Mouse (Mus musculus) hindbrain, embryonic 12.5 days (tissue): ENCODE measurements around the gene Ank3. TPM values are rescaled to one million over a fixed set of nuclear protein-coding genes. Genes with fewer than 3 reads are reported as not detected.

ENCODE experiments used
- ATAC-seq: fragments of 200-750 bp; cut with Nextera tagmentation; 2 replicates; pipeline ENCODE4 v1.8.0; 2017; ENCODE audit warnings: moderate TSS enrichment; ENCODE audit not compliant: low FRiP score
- H3K27ac ChIP-seq: fragments of 300-500 bp; sonication (generic); 2 replicates; pipeline ENCODE4 v1.5.1; 2016; ENCODE audit warnings: mild to moderate bottlenecking
- H3K27me3 ChIP-seq: fragments of 300-500 bp; sonication (generic); 2 replicates; pipeline ENCODE4 v1.6.1; 2016; ENCODE audit warnings: mild to moderate bottlenecking
- H3K36me3 ChIP-seq: fragments of 300-500 bp; sonication (generic); 2 replicates; pipeline ENCODE4 v1.6.1; 2016; ENCODE audit warnings: mild to moderate bottlenecking
- H3K4me1 ChIP-seq: fragments of 300-500 bp; sonication (generic); 2 replicates; pipeline ENCODE4 v1.6.1; 2016
- H3K4me2 ChIP-seq: fragments of 300-500 bp; sonication (generic); replicated peaks from 2 replicates; pipeline ENCODE4 v1.6.1; 2016; ENCODE audit warnings: mild to moderate bottlenecking
- H3K4me3 ChIP-seq: fragments of 300-500 bp; sonication (generic); 2 replicates; pipeline ENCODE4 v1.5.1; 2016; ENCODE audit warnings: mild to moderate bottlenecking
- H3K9ac ChIP-seq: fragments of 300-500 bp; sonication (generic); 2 replicates; pipeline ENCODE4 v1.6.1; 2016; ENCODE audit warnings: mild to moderate bottlenecking, moderate library complexity
- H3K9me3 ChIP-seq: fragments of 300-500 bp; sonication (generic); replicated peaks from 2 replicates; pipeline ENCODE4 v1.6.1; 2016; ENCODE audit warnings: mild to moderate bottlenecking
- WGBS: fragments of 180-500 bp; shearing (Covaris S2); methylation state at CpG from one replicate; pipeline ENCODE4 v1.1.7; 2016; 5-methylcytosine and 5-hydroxymethylcytosine counted together
- polyA plus RNA-seq: library from polyadenylated mRNA; unstranded; fragments of >200 nt; fragmentation: Nextera tagmentation; extraction: Ambion mirVana; gene quantifications from 2 replicates; pipeline ENCODE4 v1.2.1, GENCODE M21; 2016

The Ank3 gene
- polyA plus RNA-seq, 1 experiment from 2014 or later = 91.0 TPM

DNA sequence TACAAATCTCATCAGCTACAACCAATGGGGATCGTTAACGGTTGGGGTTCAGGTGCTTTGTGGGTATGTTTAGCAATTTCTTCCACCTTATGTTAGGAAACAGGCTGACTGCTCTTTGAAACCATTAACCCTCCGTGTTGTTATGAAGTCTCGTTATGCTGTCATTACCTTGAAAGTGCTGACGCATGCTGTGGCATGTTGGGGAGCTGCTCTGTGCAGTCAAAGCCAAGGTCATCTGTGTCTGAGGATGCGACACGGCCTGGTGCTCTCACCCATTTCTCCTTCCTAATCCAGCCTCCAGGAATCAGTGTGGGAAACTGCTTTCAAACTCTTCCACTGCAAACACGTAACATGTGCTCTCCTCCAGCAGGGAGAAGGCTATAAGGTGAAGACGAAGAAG, 616.6 kb downstream of the Ank3 start:
- no peaks in the 10 kb centered on the region for H3K9me3 ChIP-seq
- no peaks in the 10 kb centered on the region for H3K27me3 ChIP-seq
- H3K4me3 ChIP-seq = no peak overlapping the region
- H3K36me3 ChIP-seq = peaks cover 51% of the 10 kb centered on the region
- H3K27ac ChIP-seq = no peak overlapping the region
- no peak overlapping the region for H3K4me2 ChIP-seq
- ATAC-seq = no peak
- 90% methylated on average over 9 of the region's 9 CpGs for WGBS
- no peaks in the 10 kb centered on the region for H3K4me1 ChIP-seq
- no peak overlapping the region for H3K9ac ChIP-seq

DNA sequence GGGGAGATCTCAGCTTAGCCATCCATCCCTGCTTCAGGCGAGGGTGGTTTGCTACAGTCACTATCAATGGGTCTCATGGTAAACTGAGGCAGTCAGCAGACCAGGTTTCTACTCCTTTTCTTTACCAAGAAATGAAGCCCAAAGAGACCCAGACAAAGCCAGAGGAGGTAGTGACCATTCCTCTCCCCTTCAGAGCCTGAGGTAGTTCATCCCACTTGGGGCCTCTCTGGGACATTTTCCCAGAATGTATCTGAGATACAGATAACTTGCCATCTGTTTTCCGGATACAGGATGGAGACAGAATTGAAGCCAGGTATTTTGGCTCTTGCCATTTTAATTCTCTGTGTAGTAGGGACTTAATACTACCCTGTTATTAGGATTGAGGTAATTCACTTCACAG, 620.1 kb downstream of the Ank3 start:
- Histone ChIP-seq H3K9me3 (no peaks in the 10 kb centered on the region), H3K4me3 (no peak overlapping the region), H3K27me3 (no peaks in the 10 kb centered on the region), H3K9ac (no peak overlapping the region), H3K4me1 (no peaks in the 10 kb centered on the region), H3K4me2 (no peak overlapping the region), H3K27ac (no peak overlapping the region), H3K36me3 (peaks cover 55% of the 10 kb centered on the region)
- no peak for ATAC-seq
- WGBS = 99% methylated on average over 2 of the region's 2 CpGs

DNA sequence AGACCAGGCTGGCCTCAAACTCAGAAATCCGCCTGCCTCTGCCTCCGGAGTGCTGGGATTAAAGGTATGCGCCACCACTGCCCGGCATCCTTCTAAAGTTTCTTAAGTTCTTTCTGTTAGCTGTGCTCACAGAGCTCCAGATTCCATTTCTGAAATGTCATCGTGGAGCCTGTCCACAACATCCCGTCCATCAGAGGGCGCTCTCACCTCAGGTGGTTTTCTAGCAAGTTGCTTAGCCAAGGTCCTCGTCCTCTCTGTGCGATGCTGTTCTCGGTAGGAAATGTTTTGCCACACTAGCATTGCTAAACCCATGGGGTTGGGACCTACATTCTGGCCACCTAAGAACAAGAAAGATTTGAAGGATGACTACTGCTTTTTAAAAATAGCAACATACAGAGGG, 623.1 kb downstream of the Ank3 start:
- Histone ChIP-seq H3K27me3 (no peaks in the 10 kb centered on the region), H3K27ac (no peak overlapping the region), H3K9ac (no peak overlapping the region), H3K4me2 (no peak overlapping the region), H3K4me1 (no peaks in the 10 kb centered on the region), H3K9me3 (no peaks in the 10 kb centered on the region), H3K4me3 (no peak overlapping the region), H3K36me3 (peaks cover 36% of the 10 kb centered on the region)
- no peak for ATAC-seq
- WGBS = 84% methylated on average over 10 of the region's 10 CpGs

DNA sequence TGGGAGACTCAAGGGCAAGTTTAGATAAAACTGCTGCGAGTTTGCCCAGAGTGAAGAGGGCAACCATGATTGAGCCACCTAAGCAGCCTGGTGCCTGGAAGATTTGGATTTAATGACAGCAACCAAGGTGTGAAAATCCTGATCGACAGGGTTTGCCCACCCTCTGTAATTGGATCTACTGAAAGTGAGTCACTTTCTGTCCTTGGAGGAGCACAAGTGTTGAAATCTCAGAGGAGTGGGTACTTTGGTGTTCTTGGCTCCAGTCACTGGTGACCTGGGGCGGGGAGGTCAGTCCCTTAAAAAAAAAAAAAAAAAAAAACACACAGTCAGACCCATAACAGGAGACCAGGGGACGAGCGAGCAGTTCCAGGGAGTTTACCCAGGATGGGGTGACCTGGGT, 624.0 kb downstream of the Ank3 start:
- no peaks in the 10 kb centered on the region for H3K27me3 ChIP-seq
- H3K36me3 ChIP-seq = peaks cover 35% of the 10 kb centered on the region
- 63% methylated on average over 5 of the region's 5 CpGs for WGBS
- H3K4me2 ChIP-seq = no peak overlapping the region
- no peak overlapping the region for H3K4me3 ChIP-seq
- H3K9me3 ChIP-seq = no peaks in the 10 kb centered on the region
- no peaks in the 10 kb centered on the region for H3K4me1 ChIP-seq
- no peak overlapping the region for H3K9ac ChIP-seq
- H3K27ac ChIP-seq = no peak overlapping the region
- ATAC-seq = no peak

DNA sequence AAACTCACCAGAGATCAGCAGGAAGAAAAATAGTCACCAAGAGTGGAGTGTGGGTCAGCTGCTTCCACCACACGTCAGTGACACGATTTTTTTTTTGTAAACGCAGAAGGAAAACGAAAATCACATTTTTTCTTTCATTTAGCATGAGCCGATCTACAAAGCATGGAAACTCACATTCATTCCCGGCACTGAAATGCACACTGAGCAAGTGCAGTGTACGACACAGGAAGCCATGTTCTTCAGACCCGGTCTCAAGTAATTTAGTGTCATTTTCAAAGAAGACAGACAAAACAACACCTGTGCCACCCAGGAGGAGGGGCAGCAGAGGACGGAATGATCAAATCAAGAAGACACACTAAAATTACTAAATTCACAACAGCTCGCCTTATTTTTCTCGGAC, 625.3 kb downstream of the Ank3 start:
- H3K36me3 ChIP-seq = peaks cover 26% of the 10 kb centered on the region
- no peak overlapping the region for H3K9ac ChIP-seq
- H3K27ac ChIP-seq = no peak overlapping the region
- ATAC-seq = no peak
- WGBS = 86% methylated on average over 11 of the region's 11 CpGs
- H3K4me2 ChIP-seq = no peak overlapping the region
- H3K4me3 ChIP-seq = no peak overlapping the region
- H3K27me3 ChIP-seq = no peaks in the 10 kb centered on the region
- H3K9me3 ChIP-seq = no peaks in the 10 kb centered on the region
- H3K4me1 ChIP-seq = no peaks in the 10 kb centered on the region

DNA sequence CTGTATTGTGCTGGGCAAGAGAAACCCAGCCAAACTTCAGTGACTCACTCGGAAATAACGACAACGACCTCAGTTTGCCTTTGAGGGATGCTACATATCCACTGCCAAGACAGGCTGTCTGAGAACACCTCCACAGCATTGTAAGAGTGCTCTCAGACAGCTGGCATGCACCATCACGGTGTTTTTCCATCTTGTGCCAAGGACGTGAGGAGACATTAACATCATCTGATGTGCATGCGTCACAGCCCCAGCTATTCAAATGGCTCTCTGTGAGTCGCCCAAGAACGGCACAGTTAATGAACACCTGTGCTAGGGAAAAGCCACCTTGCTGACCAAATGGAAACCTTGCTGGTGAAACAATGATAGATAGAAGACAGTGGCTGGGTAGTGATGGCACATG, 633.4 kb downstream of the Ank3 start:
- H3K4me2 ChIP-seq = no peak overlapping the region
- WGBS = 92% methylated on average over 8 of the region's 8 CpGs
- ATAC-seq = no peak
- no peak overlapping the region for H3K27ac ChIP-seq
- H3K4me1 ChIP-seq = no peaks in the 10 kb centered on the region
- H3K9ac ChIP-seq = no peak overlapping the region
- H3K27me3 ChIP-seq = no peaks in the 10 kb centered on the region
- no peak overlapping the region for H3K4me3 ChIP-seq
- no peaks in the 10 kb centered on the region for H3K9me3 ChIP-seq
- 0 out of 2 replicates have a peak, but pooled peaks cover 3% of the 10 kb centered on the region for H3K36me3 ChIP-seq

DNA sequence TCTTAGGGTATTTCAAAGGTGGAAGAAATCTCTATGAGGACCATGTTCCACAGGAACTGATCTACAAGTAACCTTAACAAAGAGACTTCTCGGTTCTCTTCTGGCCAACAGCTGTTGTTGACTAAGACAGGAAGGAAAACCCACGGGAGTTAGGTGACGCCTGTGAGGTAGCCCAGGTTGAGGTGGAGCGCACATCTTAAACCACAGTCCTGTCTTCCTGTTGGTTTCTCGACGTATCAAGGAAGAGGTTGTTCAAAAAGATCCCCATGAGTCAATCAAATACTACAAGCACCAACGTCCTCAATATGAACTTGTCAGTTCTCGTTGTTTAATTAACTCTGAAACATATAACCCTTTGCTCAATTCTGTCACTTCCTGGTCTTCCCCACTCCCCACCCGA, 634.4 kb downstream of the Ank3 start:
- no peaks in the 10 kb centered on the region for H3K4me1 ChIP-seq
- no peak overlapping the region for H3K27ac ChIP-seq
- no peaks in the 10 kb centered on the region for H3K9me3 ChIP-seq
- no peak overlapping the region for H3K4me3 ChIP-seq
- no peaks in the 10 kb centered on the region for H3K27me3 ChIP-seq
- 91% methylated on average over 9 of the region's 9 CpGs for WGBS
- no peak overlapping the region for H3K4me2 ChIP-seq
- no peaks in the 10 kb centered on the region for H3K36me3 ChIP-seq
- no peak overlapping the region for H3K9ac ChIP-seq
- ATAC-seq = no peak

DNA sequence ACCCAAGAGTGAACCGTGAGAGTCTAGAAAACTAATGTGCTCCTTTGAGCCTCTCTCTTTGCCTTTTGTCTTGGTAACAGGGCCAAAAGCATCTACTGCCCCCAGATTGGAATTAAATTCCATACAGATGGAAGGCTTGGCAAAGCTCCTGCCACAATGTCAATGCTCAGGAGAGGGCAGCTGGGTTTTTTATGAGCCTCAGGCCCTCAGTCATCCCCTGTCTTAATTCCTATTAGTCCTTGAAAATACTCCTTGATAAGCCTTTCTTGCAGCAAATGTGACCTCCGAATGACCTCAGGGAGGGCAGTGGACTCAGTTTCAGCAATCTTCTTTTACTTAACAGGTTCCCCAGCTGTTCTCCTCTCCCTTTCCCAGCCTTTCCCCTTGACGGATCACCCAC, 635.3 kb downstream of the Ank3 start:
- no peak overlapping the region for H3K4me2 ChIP-seq
- no peak overlapping the region for H3K27ac ChIP-seq
- no peaks in the 10 kb centered on the region for H3K9me3 ChIP-seq
- H3K36me3 ChIP-seq = no peaks in the 10 kb centered on the region
- H3K4me1 ChIP-seq = no peaks in the 10 kb centered on the region
- no peak overlapping the region for H3K4me3 ChIP-seq
- no peak for ATAC-seq
- no peak overlapping the region for H3K9ac ChIP-seq
- H3K27me3 ChIP-seq = no peaks in the 10 kb centered on the region
- 77% methylated on average over 3 of the region's 3 CpGs for WGBS

DNA sequence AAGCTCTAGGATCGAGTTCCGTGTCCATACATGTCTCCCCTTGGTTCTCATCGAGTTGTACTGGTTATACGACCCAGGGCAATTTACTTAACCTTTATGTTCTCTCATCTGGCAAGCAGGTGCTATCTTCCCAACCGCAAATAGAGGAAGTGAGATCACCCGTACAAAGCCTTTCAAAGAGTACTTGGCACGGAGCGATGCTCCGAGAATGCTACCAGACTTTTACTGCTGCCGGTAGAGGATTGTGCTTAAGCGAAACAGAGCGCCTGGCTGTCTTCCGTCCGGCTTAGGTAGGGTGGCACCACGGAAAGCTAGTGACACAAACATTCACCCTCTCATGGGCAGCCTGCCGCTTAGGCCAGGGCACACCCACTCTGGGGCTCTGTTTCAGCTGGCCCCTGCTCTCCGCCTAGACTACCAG, 641.3 kb downstream of the Ank3 start:
- H3K9me3 ChIP-seq = no peaks in the 10 kb centered on the region
- no peaks in the 10 kb centered on the region for H3K36me3 ChIP-seq
- H3K4me1 ChIP-seq = no peaks in the 10 kb centered on the region
- H3K27me3 ChIP-seq = no peaks in the 10 kb centered on the region
- H3K27ac ChIP-seq = no peak overlapping the region
- H3K4me3 ChIP-seq = no peak overlapping the region
- no peak for ATAC-seq
- no peak overlapping the region for H3K9ac ChIP-seq
- H3K4me2 ChIP-seq = no peak overlapping the region
- 90% methylated on average over 17 of the region's 17 CpGs for WGBS

DNA sequence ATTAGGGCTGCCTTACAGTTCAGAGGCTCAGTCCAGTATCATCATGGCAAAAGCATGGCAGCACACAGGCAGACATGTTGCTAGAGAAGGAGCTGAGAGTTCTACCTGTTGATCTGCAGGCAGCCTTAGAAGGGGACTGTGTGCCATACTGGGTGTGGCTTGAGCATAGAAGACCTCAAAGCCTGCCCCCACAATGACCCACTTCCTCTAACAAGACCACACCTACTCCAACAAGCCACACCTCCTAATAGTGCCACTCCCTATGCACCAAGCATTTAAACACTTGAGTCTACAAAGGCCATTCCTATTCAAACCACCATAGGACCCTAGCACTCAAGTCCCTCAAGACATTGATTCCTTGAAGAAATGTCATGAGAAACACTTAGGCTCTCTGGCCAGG, 643.0 kb downstream of the Ank3 start:
- no peak overlapping the region for H3K27ac ChIP-seq
- H3K9me3 ChIP-seq = no peaks in the 10 kb centered on the region
- no peak overlapping the region for H3K4me3 ChIP-seq
- no peaks in the 10 kb centered on the region for H3K27me3 ChIP-seq
- H3K4me1 ChIP-seq = no peaks in the 10 kb centered on the region
- no peak overlapping the region for H3K9ac ChIP-seq
- ATAC-seq = no peak
- no peaks in the 10 kb centered on the region for H3K36me3 ChIP-seq
- H3K4me2 ChIP-seq = no peak overlapping the region

DNA sequence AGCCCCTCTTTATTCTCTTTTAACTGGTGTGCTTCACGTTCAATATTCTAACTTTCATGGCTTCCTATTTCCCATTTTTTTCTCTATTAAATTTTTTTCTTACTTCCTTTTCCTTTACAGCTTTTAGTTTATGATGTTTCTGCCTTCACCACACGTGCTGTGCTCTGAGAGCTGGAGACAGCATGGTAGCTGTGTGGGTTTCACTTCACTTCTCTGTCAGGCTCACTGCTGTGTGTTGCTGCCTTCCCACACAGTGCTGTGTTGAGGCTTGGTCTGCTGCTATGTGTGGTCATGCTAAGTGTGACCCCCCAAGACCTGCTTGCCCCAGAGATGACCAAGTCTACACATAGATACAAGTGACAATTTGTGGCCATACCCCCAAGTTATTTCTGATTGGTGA, 647.1 kb downstream of the Ank3 start:
- H3K4me2 ChIP-seq = no peak overlapping the region
- H3K27ac ChIP-seq = no peak overlapping the region
- 91% methylated on average over 2 of the region's 2 CpGs for WGBS
- H3K9me3 ChIP-seq = no peaks in the 10 kb centered on the region
- no peaks in the 10 kb centered on the region for H3K27me3 ChIP-seq
- no peak overlapping the region for H3K4me3 ChIP-seq
- no peak overlapping the region for H3K9ac ChIP-seq
- no peak for ATAC-seq
- no peaks in the 10 kb centered on the region for H3K4me1 ChIP-seq
- no peaks in the 10 kb centered on the region for H3K36me3 ChIP-seq

DNA sequence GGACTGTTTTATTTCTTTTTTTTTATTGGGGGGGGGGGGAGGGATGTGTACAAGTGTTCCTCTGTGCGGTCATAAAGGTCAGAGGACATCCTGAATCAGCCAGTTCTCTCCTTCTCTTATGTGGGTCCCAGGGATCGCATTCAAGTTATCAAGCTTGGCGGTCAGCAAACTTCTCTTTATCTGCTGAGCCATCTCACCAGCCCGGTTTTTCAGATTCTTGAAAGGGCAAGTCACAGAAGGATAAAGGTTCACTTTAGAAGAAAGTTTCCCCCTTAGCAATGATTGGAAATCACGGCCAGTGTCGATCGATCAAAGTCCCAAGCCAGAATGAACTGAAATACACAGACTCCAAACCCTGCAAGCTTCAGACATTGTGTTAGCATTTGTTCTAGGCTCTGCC, 651.2 kb downstream of the Ank3 start:
- no peak for ATAC-seq
- no peaks in the 10 kb centered on the region for H3K27me3 ChIP-seq
- 87% methylated on average over 7 of the region's 7 CpGs for WGBS
- no peak overlapping the region for H3K4me3 ChIP-seq
- no peaks in the 10 kb centered on the region for H3K36me3 ChIP-seq
- no peak overlapping the region for H3K9ac ChIP-seq
- peaks cover 7% of the 10 kb centered on the region; the same call in 1 of the 2 replicates for H3K9me3 ChIP-seq
- no peak overlapping the region for H3K27ac ChIP-seq
- no peaks in the 10 kb centered on the region for H3K4me1 ChIP-seq
- no peak overlapping the region for H3K4me2 ChIP-seq

DNA sequence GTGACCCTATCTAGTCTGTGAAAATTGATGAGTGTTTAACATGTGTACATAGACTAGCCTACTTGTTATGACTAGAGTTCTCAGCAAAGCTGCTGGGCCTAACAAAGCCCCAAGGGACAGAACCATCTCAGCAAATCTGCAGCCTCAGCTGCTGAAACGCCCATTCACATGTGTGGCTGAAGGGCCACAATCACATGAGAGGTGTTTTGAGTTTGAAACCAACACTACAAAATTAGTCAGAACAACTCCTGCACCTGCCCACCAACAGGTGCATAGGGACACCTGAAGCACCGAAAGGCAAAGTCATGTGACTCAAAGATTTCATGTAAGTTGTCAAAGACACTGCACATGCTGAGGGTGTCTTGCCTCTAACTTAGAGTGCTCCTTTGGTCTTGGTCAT, 656.7 kb downstream of the Ank3 start:
- H3K9ac ChIP-seq = no peak overlapping the region
- no peaks in the 10 kb centered on the region for H3K4me1 ChIP-seq
- no peak overlapping the region for H3K4me2 ChIP-seq
- no peak overlapping the region for H3K4me3 ChIP-seq
- no peak overlapping the region for H3K27ac ChIP-seq
- no peaks in the 10 kb centered on the region for H3K27me3 ChIP-seq
- peaks cover 7% of the 10 kb centered on the region; the same call in 1 of the 2 replicates for H3K9me3 ChIP-seq
- ATAC-seq = no peak
- no peaks in the 10 kb centered on the region for H3K36me3 ChIP-seq
- WGBS = 89% methylated on average over 2 of the region's 2 CpGs

DNA sequence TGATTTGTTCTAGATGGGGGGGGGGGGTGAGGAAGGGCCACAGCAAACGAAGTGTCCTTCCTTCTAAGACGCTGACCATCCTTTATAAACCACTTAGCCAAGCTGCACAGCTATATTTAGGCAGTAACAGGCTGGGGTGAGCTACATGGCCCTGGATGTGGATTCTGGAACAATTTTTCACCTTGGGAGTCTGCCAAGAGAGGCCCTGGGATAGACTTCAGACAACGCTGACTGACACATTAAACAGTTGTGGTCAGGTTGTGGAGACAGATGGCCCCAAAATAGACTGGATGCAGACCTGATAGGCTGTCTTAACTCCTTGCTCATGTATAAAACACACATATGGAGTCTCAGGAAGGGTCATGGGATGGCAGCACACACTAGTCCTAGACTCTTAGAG, 658.5 kb downstream of the Ank3 start:
- Histone ChIP-seq H3K27me3 (no peaks in the 10 kb centered on the region), H3K36me3 (no peaks in the 10 kb centered on the region), H3K4me2 (no peak overlapping the region), H3K4me1 (0 out of 2 replicates have a peak, but pooled peaks cover 3% of the 10 kb centered on the region), H3K4me3 (no peak overlapping the region), H3K27ac (no peak overlapping the region), H3K9me3 (peaks cover 7% of the 10 kb centered on the region; the same call in 1 of the 2 replicates), H3K9ac (no peak overlapping the region)
- ATAC-seq = no peak
- 86% methylated on average over 3 of the region's 3 CpGs for WGBS
